Mouse (Mus musculus): ENCODE data around the gene Gpnmb.

GRCm38 (mm10) chr6:49025290-49025689 lies 11.1 kb upstream of the Gpnmb start:
- TF ChIP-seq MAX (IDR thresholded peaks at IDR 0.05) = no peak
- TF ChIP-seq CTCF (IDR thresholded peaks at IDR 0.05; ENCODE audit: control insufficient read depth, insufficient read depth, insufficient read length) = no peak
- no peak for TF ChIP-seq USF1 (IDR thresholded peaks at IDR 0.05; ENCODE audit: low read depth)
- no peak for TF ChIP-seq MYOG (IDR thresholded peaks at IDR 0.05; ENCODE audit: control insufficient read depth, extremely low read depth, insufficient read length)
- no peak for TF ChIP-seq MYOD1 (IDR thresholded peaks at IDR 0.05; ENCODE audit: control insufficient read depth, insufficient read length, low read depth)
- TF ChIP-seq CEBPB (IDR thresholded peaks at IDR 0.05; ENCODE audit: low read depth) = no peak
- no peak for TF ChIP-seq FOSL1 (IDR thresholded peaks at IDR 0.05; ENCODE audit: insufficient read depth, low read length, poor library complexity, severe bottlenecking)

Measured in C2C12 (cell line).